Mouse (Mus musculus) erythroblast, adult 5-6 weeks (primary cell): ENCODE data around the gene Gm853. TPM values are rescaled to one million over a fixed set of nuclear protein-coding genes. Genes with fewer than 3 reads are reported as not detected.

Source experiments
- total RNA-seq, 2 experiments: library from RNA; stranded (forward) in 1 of 2; stranded (reverse) in 1 of 2; fragments of 150-400 nt in 1 of 2; fragments of 200-764, 138-1000 nt in 1 of 2; gene quantifications; 2 replicates each; pipeline versions ENCODE4 v1.2.3 to v1.2.4; 2015 to 2017; ENCODE audit warnings: low replicate concordance in 2 of 2

Gm853 gene
- total RNA-seq, 2 experiments from 2014 or later = not detected

Other genes with a start within 250 kb of the Gm853 start
- gene Adgrb2, start 237.5 kb downstream of the Gm853 start, total RNA-seq (2015; ENCODE audit: low replicate concordance) = not detected in 2 replicates
- not detected in 2 replicates for gene Adgrb2, start 237.5 kb downstream of the Gm853 start, total RNA-seq (2017; ENCODE audit: low replicate concordance)
- gene Col16a1, start 174.6 kb downstream of the Gm853 start, total RNA-seq (2015; ENCODE audit: low replicate concordance) = not detected in 2 replicates
- gene Col16a1, start 174.6 kb downstream of the Gm853 start, total RNA-seq (2017; ENCODE audit: low replicate concordance) = 0.14 TPM in 1 of 2 replicates, not detected in the other
- gene Pef1, start 119.8 kb downstream of the Gm853 start, total RNA-seq (2015; ENCODE audit: low replicate concordance) = 43.0 and 50.8 TPM in 2 replicates
- gene Pef1, start 119.8 kb downstream of the Gm853 start, total RNA-seq (2017; ENCODE audit: low replicate concordance) = 14.6 and 29.5 TPM in 2 replicates
- not detected in 2 replicates for gene Hcrtr1, start 83.0 kb downstream of the Gm853 start, total RNA-seq (2015; ENCODE audit: low replicate concordance)
- gene Hcrtr1, start 83.0 kb downstream of the Gm853 start, total RNA-seq (2017; ENCODE audit: low replicate concordance) = not detected in 2 replicates
- gene Tinagl1, start 47.3 kb downstream of the Gm853 start, total RNA-seq (2015; ENCODE audit: low replicate concordance) = 67.6 and 69.8 TPM in 2 replicates
- gene Tinagl1, start 47.3 kb downstream of the Gm853 start, total RNA-seq (2017; ENCODE audit: low replicate concordance) = 95.4 and 126 TPM in 2 replicates
- not detected in 2 replicates for gene Serinc2, start 56.8 kb upstream of the Gm853 start, total RNA-seq (2015; ENCODE audit: low replicate concordance)
- 1.3 TPM in 1 of 2 replicates, not detected in the other for gene Serinc2, start 56.8 kb upstream of the Gm853 start, total RNA-seq (2017; ENCODE audit: low replicate concordance)
- 2.1 TPM in 1 of 2 replicates, not detected in the other for gene Fabp3, start 86.2 kb upstream of the Gm853 start, total RNA-seq (2015; ENCODE audit: low replicate concordance)
- gene Fabp3, start 86.2 kb upstream of the Gm853 start, total RNA-seq (2017; ENCODE audit: low replicate concordance) = not detected in 2 replicates
- gene Gm10570, start 86.3 kb upstream of the Gm853 start, total RNA-seq (2015; ENCODE audit: low replicate concordance) = not detected in 2 replicates
- not detected in 2 replicates for gene Gm10570, start 86.3 kb upstream of the Gm853 start, total RNA-seq (2017; ENCODE audit: low replicate concordance)
- 7.1 and 8.8 TPM in 2 replicates for gene Zcchc17, start 137.5 kb upstream of the Gm853 start, total RNA-seq (2015; ENCODE audit: low replicate concordance)
- gene Zcchc17, start 137.5 kb upstream of the Gm853 start, total RNA-seq (2017; ENCODE audit: low replicate concordance) = 27.9 and 61.2 TPM in 2 replicates
- 18.6 and 30.5 TPM in 2 replicates for gene Snrnp40, start 137.7 kb upstream of the Gm853 start, total RNA-seq (2015; ENCODE audit: low replicate concordance)
- 25.0 and 28.2 TPM in 2 replicates for gene Snrnp40, start 137.7 kb upstream of the Gm853 start, total RNA-seq (2017; ENCODE audit: low replicate concordance)